In genomic region chr8:122269404-122269803, GRCm38 (mm10) we compare ENCODE assay signal across 8 mouse cellular contexts. TPM values are rescaled to one million over a fixed set of nuclear protein-coding genes. Genes with fewer than 3 reads are reported as not detected.
DNase-seq lines count a peak whose midpoint lies in the region; ATAC-seq lines count a peak whose summit lies in the region.

No protein-coding gene starts in this region.

- no peaks in the 10 kb centered on the region for H3K9me3 ChIP-seq in limb, embryonic 13.5 days
- H3K9me3 ChIP-seq in midbrain, embryonic 14.5 days (ENCODE audit: control insufficient read depth, low read length): no peaks in the 10 kb centered on the region

- peak overlapping the region; percentile 62 for H3K9ac ChIP-seq in limb, embryonic 13.5 days
- H3K9ac ChIP-seq in midbrain, embryonic 14.5 days (replicated peaks; ENCODE audit: low read length): peak overlapping the region; percentile 49

- WGBS in limb, embryonic 13.5 days: 4% methylated on average over 19 of the region's 21 CpGs
- WGBS in midbrain, embryonic 14.5 days: 3% methylated on average over 21 of the region's 21 CpGs

- peaks cover 22% of the 10 kb centered on the region for H3K4me1 ChIP-seq in limb, embryonic 13.5 days
- H3K4me1 ChIP-seq in midbrain, embryonic 14.5 days (ENCODE audit: control insufficient read depth, insufficient read depth, low read length): peaks cover 10% of the 10 kb centered on the region

- ATAC-seq in granulocyte monocyte progenitor cell, adult 5-6 weeks (replicated peaks; ENCODE audit: poor library complexity, severe bottlenecking): peak; percentile 62
- ATAC-seq in limb, embryonic 13.5 days (ENCODE audit: low FRiP score, low read depth): peak; percentile 38; the same call in 1 of the 2 replicates
- ATAC-seq in midbrain, embryonic 14.5 days (ENCODE audit: low FRiP score, low TSS enrichment): peak; percentile 72; the same call in 1 of the 2 replicates

- H3K27me3 ChIP-seq in limb, embryonic 13.5 days: peaks cover 31% of the 10 kb centered on the region
- H3K27me3 ChIP-seq in midbrain, embryonic 14.5 days (ENCODE audit: control insufficient read depth, insufficient read depth, low read length): no peaks in the 10 kb centered on the region

- peak overlapping the region; percentile 46 for H3K4me3 ChIP-seq in limb, embryonic 13.5 days
- peak overlapping the region; percentile 37 for H3K4me3 ChIP-seq in midbrain, embryonic 14.5 days (replicated peaks; ENCODE audit: low read depth, low read length)

- peak; percentile 55 to 89 for DNase-seq in urinary bladder, adult 18-20 months (ENCODE audit: low spot score in 2 of 2)
- no peak for DNase-seq in urinary bladder, postnatal 10 days (ENCODE audit: low spot score)
- peak; percentile 78 for DNase-seq in embryo, embryonic 10.5 days (ENCODE audit: low spot score)
- DNase-seq in kidney, adult 18-20 months: peak; percentile 83
- peak; percentile 90 for DNase-seq in midbrain, embryonic 14.5 days
- peak; percentile 82 to 89 for DNase-seq in spleen, postnatal 10 days (ENCODE audit: low spot score in 2 of 2)

- peak overlapping the region; percentile 71 for H3K4me2 ChIP-seq in limb, embryonic 13.5 days (replicated peaks)
- H3K4me2 ChIP-seq in midbrain, embryonic 14.5 days (ENCODE audit: low read length): peak overlapping the region; percentile 68

- no peak overlapping the region for H3K27ac ChIP-seq in limb, embryonic 13.5 days
- H3K27ac ChIP-seq in midbrain, embryonic 14.5 days (replicated peaks; ENCODE audit: low read depth, low read length): no peak overlapping the region

- no peaks in the 10 kb centered on the region for H3K36me3 ChIP-seq in limb, embryonic 13.5 days
- H3K36me3 ChIP-seq in midbrain, embryonic 14.5 days (ENCODE audit: control insufficient read depth, insufficient read depth, low read length): no peaks in the 10 kb centered on the region

RNA-seq across cellular contexts. Expression of gene Zfpm1, which starts 12.5 kb away (rescaled TPM):
- 1.7 and 3.4 TPM in 2 replicates for total RNA-seq in granulocyte monocyte progenitor cell, adult 5-6 weeks (2014; fragmentation: Nextera tagmentation)
- 5.5 and 7.9 TPM in 2 replicates for total RNA-seq in granulocyte monocyte progenitor cell, adult 5-6 weeks (2017)
- 0.80 and 1.1 TPM in 2 replicates for polyA plus RNA-seq in limb, embryonic 13.5 days (2015; fragmentation: Nextera tagmentation; extraction: Ambion mirVana)
- 2.3 TPM in 2 replicates for polyA plus RNA-seq in midbrain, embryonic 14.5 days (2014; fragmentation: Nextera tagmentation; extraction: Ambion mirVana)
